Comparison of ENCODE assay signal across 9 mouse cellular contexts in genomic region chr5:52188206-52188605, GRCm38 (mm10). TPM values are rescaled to one million over a fixed set of nuclear protein-coding genes. Genes with fewer than 3 reads are reported as not detected.
DNase-seq lines count a peak whose midpoint lies in the region; ATAC-seq and TF ChIP-seq lines count a peak whose summit lies in the region.
"Had no signal": no experiment of that assay in that cellular context is flagged by ENCODE, and none has a peak within 500 bp of the region (broad histone marks: within the 10 kb centered on the region; RNA-seq: fewer than 3 reads in every experiment).

No protein-coding gene starts in this region.

- H3K9me3 ChIP-seq in forebrain, embryonic 10.5 days: no peaks in the 10 kb centered on the region
- no peaks in the 10 kb centered on the region for H3K9me3 ChIP-seq in limb, embryonic 10.5 days (replicated peaks)
- no peaks in the 10 kb centered on the region for H3K9me3 ChIP-seq in neural tube, embryonic 13.5 days

- TF ChIP-seq CTCF in left cerebral cortex, adult 2 months (IDR thresholded peaks at IDR 0.05): no peak

- H3K4me1 ChIP-seq in forebrain, embryonic 10.5 days: peaks cover 25% of the 10 kb centered on the region
- H3K4me1 ChIP-seq in limb, embryonic 10.5 days: peaks cover 19% of the 10 kb centered on the region
- peaks cover 45% of the 10 kb centered on the region for H3K4me1 ChIP-seq in neural tube, embryonic 13.5 days (replicated peaks)

- DNase-seq in left cerebral cortex, adult 2 months (ENCODE audit: extremely low spot score in 1 of 2, low spot score in 2 of 2): no peak
- no peak for DNase-seq in left cerebral cortex, postnatal 14 days (ENCODE audit: low spot score in 2 of 2)
- DNase-seq in forebrain, embryonic 10.5 days (ENCODE audit: extremely low spot score, low spot score): no peak
- no peak for DNase-seq in limb, embryonic 10.5 days (ENCODE audit: low spot score)
- no peak for DNase-seq in layer of hippocampus, postnatal 10 days (ENCODE audit: low spot score in 2 of 2)
- no peak for DNase-seq in Muller cell, postnatal 12 days (ENCODE audit: inconsistent ontology term)
- DNase-seq in thymus, postnatal 10 days (ENCODE audit: low spot score in 2 of 2): no peak
- DNase-seq: right cerebral cortex, postnatal 4 days had no signal

- peak overlapping the region; percentile 99; the same call in 1 of the 2 replicates for H3K9ac ChIP-seq in neural tube, embryonic 13.5 days

- intact Hi-C loops in left cerebral cortex, adult 2 months (cut with DNase I): loop anchor here (5.0 kb wide), 1 partner anchor 284 kb away; the partner anchor contains the start of gene Ccdc149
- intact Hi-C loops in left cerebral cortex, postnatal 14 days (cut with DNase I): no loop called here

- H3K27ac ChIP-seq in left cerebral cortex, adult 2 months: no peak overlapping the region
- H3K27ac ChIP-seq in forebrain, embryonic 10.5 days: no peak overlapping the region
- H3K27ac ChIP-seq in limb, embryonic 10.5 days: no peak overlapping the region
- no peak overlapping the region for H3K27ac ChIP-seq in neural tube, embryonic 13.5 days (replicated peaks)

- no peak for ATAC-seq in neural tube, embryonic 13.5 days (ENCODE audit: low read depth)

- WGBS in forebrain, embryonic 10.5 days: 38% methylated on average over 3 of the region's 3 CpGs
- WGBS in limb, embryonic 10.5 days: 40% methylated on average over 3 of the region's 3 CpGs
- WGBS in neural tube, embryonic 13.5 days: 34% methylated on average over 3 of the region's 3 CpGs

- H3K4me2 ChIP-seq in neural tube, embryonic 13.5 days: peak overlapping the region; percentile 91

- H3K27me3 ChIP-seq in forebrain, embryonic 10.5 days (ENCODE audit: poor library complexity, severe bottlenecking): no peaks in the 10 kb centered on the region
- no peaks in the 10 kb centered on the region for H3K27me3 ChIP-seq in limb, embryonic 10.5 days (ENCODE audit: low read depth, poor library complexity, severe bottlenecking)
- no peaks in the 10 kb centered on the region for H3K27me3 ChIP-seq in neural tube, embryonic 13.5 days

- peaks cover 23% of the 10 kb centered on the region for H3K36me3 ChIP-seq in forebrain, embryonic 10.5 days (replicated peaks)
- H3K36me3 ChIP-seq in limb, embryonic 10.5 days: peaks cover 20% of the 10 kb centered on the region
- H3K36me3 ChIP-seq in neural tube, embryonic 13.5 days: peaks cover 11% of the 10 kb centered on the region

- peak overlapping the region; percentile 89; the same call in 1 of the 2 replicates for H3K4me3 ChIP-seq in left cerebral cortex, adult 2 months
- peak overlapping the region; percentile 98 for H3K4me3 ChIP-seq in forebrain, embryonic 10.5 days
- peak overlapping the region; percentile 98 for H3K4me3 ChIP-seq in limb, embryonic 10.5 days
- H3K4me3 ChIP-seq in neural tube, embryonic 13.5 days: peak overlapping the region; percentile 99

RNA-seq across cellular contexts. Expression of gene Dhx15, which starts 2.1 kb away (rescaled TPM):
- total RNA-seq in left cerebral cortex, adult 2 months (2021): 10 to 100 TPM; 87.9 to 93.0 TPM
- total RNA-seq in left cerebral cortex, postnatal 14 days (2021): 10 to 100 TPM; 82.5 to 82.7 TPM
- 225 and 226 TPM in 2 replicates for polyA plus RNA-seq in forebrain, embryonic 10.5 days (2016; fragmentation: Nextera tagmentation; extraction: Ambion mirVana)
- 214 and 221 TPM in 2 replicates for polyA plus RNA-seq in limb, embryonic 10.5 days (2016; fragmentation: Nextera tagmentation; extraction: Ambion mirVana)
- 126 and 147 TPM in 2 replicates for polyA plus RNA-seq in neural tube, embryonic 13.5 days (2015; fragmentation: Nextera tagmentation; extraction: Ambion mirVana)
- 100 to 1,000 TPM in 1 of 2 experiments, 10 to 100 TPM in 1; 96.6 to 110 TPM for total RNA-seq in layer of hippocampus, postnatal 10 days (2021)
